Mouse (Mus musculus) adrenal gland, adult 2 months (tissue): ENCODE measurements around the gene Sin3a. TPM values are rescaled to one million over a fixed set of nuclear protein-coding genes. Genes with fewer than 3 reads are reported as not detected.

Source experiments
- DNase-seq: peaks from one replicate; pipeline ENCODE4 v3.0.0; 2021
- polyA plus RNA-seq: library from polyadenylated mRNA; depleted of rRNA; stranded (reverse); fragments of >200 nt; gene quantifications from 2 replicates; pipeline ENCODE4 v1.2.3, GENCODE M21; 2012
- total RNA-seq, 2 experiments: library from RNA; stranded (reverse); gene quantifications; 2 replicates each; pipeline ENCODE4 v1.2.3; 2021

The Sin3a gene
- total and polyA plus RNA-seq, 3 experiments: 46.2 to 101 (median 49.2) TPM

DNA sequence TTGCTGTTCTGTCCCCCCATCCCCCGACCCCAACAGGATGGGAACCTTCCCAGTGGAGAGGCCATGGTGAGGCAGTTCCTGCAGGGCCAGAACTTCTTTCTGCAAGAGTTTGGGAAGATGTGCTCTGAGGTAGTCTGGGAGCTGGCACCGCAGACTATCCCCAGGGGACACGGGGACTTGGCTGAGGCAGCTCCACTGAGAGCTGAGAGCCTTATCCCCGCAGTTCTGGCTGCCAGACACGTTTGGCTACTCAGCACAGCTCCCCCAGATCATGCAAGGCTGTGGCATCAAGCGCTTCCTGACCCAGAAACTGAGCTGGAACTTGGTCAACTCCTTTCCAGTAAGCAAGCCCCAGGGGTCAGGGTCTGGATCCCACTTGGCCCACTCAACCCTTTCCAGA lies 65.4 kb downstream of the Sin3a start:
- peak; percentile 41 for DNase-seq

DNA sequence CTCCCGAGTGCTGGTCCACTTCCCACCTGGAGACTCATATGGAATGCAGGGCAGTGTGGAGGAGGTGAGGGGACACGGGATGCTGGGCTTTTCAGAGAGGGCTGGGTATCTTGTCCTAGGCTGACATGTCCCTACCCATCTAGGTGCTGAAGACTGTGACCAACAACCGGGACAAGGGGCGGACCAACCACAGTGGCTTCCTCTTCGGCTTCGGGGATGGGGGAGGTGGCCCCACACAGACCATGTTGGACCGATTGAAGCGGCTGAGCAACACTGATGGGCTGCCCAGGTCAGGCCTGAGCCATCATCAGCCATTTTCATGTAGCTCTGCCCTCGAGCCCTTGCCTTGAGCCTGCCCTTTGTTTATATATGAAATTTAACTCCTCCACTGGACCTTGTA lies 65.9 kb downstream of the Sin3a start:
- DNase-seq: no peak

DNA sequence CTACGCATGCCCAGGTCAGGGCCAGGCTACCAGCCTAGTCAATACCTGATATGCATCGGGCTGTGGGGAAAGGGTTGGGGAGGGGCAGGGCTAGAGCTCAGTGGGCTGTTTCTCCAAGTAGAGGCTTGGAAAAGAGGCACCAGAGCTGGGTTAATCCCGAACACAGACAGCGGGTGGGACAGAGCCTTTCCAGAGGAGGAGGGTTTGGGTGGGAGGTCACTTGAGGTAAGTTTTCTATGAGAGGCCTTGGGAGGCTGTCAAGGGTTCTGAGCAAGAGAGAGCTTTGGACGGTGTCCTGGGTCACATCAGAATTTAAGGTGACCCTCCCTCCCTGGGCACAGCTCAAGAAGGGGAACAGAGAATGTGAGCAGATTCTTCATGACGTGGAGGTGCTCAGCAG lies 66.7 kb downstream of the Sin3a start:
- DNase-seq: no peak

DNA sequence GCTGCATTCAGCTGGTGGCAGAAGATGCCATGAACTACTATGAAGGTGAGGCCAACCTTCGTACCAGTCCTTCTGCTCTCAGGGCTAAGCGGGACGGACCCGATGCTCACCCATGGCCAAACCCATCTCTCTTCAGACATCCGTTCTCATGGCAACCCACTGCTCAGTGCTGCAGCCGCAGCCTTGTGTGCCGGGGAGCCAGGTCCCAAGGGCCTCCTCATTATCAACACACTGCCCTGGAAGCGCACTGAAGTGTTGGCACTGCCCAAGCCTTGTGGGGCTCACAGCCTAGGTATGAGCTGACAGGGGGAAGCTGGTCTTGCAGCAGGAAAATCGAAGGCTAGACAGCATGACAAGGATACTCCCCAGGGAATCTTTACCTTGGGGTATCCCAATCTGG lies 67.3 kb downstream of the Sin3a start:
- DNase-seq: no peak

DNA sequence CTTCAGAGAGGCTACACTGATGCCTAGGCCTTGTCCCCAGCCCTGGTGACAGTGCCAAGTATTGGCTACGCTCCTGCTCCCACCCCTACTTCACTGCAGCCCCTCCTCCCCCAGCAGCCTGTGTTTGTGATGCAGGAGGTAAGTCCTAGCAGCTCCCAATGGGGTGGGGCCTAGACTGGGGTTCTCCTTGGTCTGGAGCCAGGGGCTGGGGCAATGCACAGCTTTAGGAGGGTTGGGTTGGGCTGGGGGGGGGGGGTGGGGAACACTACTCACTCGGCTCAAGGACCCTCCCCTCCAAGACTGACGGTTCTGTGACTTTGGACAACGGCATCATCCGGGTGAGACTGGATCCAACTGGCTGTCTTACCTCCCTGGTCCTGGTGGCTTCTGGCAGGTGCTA lies 67.7 kb downstream of the Sin3a start:
- no peak for DNase-seq

DNA sequence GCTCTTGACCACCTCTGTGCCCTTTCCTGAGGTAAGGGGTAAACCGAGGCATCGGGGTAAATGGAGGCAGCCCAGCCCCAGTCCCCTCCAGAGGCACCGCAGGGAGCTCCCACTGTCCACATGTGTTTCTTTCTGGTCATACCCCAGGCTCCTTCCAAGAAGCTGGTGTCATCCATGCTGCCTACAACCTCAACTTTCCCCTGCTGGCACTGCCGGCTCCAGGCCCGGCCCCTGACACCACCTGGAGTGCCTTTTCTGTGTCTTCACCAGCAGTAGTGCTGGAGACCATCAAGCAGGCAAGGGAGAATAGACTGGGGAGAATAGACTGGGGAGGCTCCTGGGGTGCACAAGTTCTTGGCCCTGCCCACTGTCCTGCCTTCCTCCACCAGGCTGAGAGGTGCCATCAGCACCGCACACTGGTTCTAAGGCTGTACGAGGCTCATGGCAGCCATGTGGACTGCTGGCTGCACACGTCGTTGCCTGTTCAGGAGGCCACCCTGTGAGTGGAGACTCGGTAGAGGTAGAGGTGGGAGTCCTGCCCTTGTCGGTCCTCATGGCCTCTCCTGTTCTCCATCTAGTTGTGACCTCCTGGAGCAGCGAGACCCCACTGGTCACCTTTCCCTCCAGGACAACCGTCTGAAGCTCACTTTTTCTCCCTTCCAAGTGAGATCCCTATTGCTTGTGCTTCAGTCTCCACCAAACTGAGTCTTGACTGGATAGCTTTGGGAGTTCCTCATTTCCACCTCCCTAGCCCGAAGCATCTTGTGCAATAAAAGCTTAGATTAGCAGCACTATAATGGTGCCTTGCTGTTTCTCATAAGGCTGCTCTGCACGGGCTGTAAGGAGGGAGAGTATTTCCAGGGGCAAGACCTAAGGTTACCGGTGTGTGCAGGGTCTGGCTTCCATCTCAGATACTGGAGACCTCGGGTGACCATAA lies 69.8 kb downstream of the Sin3a start:
- DNase-seq: no peak

DNA sequence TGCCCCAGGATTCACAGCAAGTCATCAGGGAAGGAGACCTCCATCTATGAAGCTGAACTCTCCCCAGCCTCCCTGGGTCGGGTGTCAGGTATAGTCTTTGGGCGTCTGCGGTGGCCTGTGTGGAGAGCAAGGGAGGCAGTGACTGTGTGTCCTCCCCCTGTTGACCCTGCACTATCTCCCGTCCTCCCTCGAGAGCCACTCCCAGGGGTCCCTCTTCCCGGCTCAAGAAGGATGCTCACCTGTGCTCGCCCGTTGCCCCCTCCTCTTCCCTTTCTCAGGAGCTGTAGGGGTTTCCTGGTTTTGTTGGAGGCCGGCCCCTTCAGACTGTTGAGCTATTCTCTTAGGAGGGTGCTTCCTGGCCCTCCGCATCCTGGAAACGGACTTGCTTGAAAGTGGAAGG lies 71.4 kb downstream of the Sin3a start:
- DNase-seq: no peak

DNA sequence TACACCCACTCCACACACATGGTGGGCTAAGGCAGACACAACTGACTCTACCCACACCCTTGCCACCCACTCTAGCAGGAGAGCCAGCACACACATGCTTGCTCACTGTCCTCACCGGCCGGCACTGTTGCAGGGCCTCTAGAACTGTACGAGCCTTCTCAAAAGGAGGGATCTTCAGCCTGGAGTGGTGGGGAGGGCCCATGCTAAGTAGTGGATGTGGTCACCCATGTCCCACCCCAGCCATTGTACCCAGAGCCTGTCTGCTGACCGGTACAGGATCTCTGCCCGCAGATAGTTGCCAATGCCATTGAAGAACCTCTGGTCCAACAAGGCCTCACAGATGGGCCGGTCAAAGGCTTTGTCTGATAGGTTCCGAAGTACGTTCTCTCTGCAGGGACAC lies 73.0 kb downstream of the Sin3a start:
- no peak for DNase-seq

DNA sequence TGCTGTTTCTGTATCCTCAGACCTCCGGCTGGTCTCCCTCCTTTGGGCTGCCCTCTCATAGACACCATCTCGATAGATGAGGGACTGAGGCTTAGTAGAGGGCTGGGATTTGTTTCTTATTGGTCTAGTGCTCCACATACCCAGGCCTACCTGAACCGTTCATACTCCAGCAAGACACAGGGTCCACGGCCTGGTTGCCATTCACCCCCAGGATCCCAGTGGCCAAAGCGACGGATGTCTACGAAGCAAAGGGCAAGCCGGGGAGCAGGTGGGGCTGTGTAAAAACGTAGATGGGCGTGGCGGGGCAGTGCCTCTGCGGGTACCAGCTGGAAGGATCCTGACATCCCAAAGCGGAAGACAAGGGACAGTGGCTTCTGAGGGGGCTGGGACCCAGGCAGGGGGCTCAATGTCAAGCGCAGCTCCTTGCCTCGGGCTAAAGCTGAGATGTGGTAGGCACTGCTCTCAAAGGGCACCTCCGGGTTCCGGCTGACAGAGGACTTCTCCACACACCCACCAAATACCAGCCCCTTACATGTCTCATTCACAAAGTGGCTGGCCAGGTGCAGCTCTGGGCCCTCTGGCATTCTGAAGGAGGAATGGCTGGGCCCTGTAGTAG lies 74.7 kb downstream of the Sin3a start:
- no peak for DNase-seq

DNA sequence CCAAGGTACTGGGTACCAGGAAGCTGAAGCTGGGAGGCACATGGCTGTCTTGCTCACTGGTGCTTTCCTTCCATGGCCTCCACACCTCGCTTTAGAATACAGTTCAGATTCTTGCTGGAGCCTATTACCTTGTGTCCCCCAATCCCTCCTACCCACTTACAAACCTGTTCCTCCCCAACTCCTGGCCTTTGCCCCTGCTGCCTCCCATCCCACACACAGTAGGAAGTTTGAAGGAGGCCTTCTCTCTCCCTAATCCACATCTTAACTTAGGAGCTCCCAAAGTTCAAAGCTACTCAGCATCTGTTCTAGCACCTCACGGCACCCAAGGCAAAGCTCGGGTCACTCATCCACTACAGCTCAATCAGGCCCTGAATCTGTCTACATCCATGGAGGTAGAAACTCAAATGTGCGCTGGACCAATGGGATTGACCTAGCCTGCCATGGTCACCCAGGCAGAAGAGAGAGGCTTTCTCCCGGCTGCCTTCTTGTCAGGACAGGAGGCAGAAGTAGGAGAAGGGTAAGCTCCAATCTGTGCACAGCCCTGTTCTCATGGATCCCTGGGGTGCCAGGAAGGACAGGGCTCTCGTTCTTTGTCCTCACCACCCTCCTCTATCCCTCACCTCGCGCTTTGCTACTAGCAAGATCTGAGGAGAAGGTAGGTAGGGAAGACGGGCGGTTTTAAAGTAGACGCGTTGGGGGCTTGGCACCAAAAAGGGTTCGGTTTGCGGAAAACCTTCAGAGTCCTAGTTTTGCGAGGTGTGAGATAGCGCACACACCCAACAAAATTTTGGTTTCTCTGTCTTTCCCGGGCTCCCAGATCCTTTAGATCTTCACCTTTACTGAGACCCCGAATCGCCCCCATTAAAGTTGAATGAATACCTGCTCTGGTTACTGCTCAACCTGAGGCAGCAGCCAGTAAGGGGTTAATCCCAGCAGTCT lies 75.6 kb downstream of the Sin3a start:
- DNase-seq: peak; percentile 47

DNA sequence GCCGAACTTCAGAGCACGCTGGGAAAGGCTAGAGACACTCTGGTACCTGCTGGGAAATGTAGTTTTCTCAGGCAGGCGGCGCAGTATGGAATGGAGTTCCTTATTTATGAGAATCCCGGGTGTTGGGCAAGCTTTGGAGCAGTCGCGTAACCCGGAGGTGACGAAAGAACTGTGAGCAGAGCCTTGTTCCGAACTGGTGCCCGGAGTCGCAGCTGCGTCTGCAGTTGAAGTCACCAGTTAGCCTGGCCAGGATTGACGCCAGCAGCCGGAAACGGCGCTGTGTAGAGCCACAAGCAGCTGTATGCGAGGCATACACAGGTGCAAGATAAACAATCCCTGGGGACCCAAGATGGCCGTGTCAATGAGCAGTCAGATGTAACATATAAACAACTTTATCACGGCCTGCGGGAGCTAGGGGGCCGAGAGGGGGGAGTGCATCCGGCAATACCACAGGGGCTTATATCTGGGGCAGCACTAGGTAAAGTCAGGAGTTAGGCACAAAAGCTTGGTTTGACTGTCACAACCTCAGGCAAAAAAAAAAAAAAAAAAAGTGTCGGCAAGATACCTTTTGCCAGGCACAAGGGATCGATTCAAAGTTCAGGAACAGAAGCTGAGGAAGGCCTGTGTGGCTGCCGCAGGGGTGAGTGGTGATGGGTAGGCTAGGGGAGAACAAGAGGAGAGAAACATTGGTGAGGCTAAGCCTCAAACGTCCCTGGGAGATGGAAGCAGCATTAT lies 76.5 kb downstream of the Sin3a start, which contains the start of gene Neil1:
TSS of gene Neil1 (minus strand) at position 162 of the 735 bp plus-strand sequence.
- DNase-seq: peak; percentile 92

DNA sequence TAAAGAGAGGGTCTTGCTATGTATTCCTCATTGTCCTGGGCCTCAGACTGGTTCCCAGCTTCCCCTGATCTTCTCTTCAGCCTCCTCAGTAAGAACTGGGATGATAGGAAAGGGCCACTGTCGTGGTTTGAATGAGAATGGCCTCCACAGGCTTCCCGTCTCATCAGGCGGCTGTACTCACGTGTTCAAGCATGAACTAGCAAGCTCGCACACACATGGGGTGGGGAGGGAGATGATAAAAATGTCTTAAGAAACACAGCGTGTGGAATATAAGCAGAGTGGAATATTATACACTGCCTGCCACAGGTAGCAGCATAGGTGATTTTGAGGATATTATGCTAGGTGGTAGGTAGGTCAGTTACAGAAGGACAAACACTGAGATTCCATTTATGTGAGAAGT lies 77.2 kb downstream of the Sin3a start:
- no peak for DNase-seq

DNA sequence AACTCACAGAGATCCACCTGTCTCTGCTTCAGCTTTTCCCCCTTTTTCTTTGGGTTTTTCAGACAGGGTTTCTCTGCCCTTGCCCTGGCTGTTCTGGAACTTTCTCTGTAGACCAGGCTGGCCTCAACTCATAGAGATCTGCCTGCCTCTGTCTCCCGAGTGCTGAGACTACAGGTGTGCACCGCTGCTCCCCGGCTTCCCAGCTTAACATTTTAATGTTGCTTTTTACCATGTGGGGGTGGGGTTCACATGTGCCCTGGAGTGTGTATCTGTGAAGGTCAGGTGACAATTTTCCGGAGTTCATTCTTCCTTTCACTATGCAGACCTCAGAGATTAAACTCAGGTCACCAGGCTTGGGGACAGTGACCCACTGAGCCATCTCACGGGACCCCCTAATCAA lies 78.4 kb downstream of the Sin3a start:
- DNase-seq: no peak

DNA sequence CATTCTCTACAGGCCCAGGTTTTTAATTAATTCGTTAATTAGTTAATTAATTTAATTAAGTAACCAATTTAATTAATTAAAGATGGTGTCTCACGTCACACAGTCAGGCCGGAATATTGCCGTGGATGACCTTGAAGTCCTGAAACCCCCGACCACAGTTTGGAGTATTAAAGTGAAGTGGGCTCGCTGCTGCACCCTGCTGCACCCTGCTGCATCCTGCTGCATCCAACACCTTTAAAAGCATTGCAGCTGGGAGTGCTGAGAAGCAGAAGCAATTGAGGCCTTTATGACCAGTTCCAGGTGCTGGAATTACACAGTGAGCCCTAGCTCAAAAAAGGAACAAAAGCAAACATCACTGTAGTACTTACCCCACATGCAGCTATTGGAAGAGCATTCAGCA lies 80.5 kb downstream of the Sin3a start:
- no peak for DNase-seq

DNA sequence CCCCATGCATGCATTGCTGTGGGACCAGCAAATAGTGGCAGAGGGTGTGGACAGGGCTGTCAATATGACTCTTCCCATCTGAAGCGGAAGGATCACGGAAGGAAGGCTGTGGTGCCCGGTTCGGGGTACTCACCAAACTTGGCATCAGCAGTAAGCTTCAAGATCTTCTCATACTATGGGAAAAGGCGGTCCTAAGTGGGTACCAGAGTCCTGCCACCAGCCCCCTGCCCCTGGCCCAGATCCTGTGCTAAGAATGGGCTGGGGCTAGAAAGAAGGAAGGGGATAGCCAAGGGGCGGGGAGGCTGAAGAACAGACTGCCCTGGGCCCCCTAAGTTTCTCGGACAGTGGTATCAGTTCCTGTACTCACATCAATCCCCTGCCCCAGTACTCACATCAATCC lies 84.5 kb downstream of the Sin3a start:
- no peak for DNase-seq

DNA sequence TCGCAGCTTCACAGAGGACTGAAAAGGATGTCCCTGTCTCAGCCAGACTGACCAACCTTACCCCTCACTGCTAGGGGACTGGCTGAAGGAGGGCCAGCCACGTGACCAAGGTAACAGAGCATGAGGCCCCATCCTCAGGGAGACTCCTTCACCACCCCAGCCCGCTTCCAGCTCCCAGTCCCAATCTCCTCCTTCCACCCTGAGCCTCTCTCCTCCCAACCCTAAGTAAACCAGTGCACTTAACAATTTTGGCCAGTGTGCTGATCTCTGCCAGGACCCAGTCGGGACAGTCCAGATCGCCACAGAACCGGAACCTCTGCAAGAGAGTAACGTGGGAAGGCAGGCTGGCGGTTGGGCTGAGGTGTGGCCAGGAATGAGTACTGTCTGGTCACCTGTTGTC lies 85.0 kb downstream of the Sin3a start:
- no peak for DNase-seq

DNA sequence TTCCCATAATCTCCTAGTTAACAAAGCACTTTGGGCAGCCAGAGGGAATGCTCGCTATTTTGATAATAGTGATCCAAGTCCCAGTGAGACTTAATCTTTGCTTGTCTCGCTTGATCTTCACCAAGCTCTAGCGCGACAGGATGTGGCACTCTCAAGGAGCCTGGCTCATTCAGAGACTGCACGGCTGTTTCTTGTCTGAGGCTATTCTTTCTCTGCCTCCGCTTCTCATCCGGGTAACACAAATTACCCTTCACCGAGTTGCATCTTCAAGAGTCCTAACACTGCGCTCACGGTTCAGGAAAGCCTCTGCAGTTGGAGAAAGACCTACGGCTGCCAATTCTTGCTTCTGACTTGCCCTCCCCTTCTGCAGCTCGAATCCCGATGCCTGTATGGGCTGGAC lies 85.7 kb downstream of the Sin3a start:
- no peak for DNase-seq

DNA sequence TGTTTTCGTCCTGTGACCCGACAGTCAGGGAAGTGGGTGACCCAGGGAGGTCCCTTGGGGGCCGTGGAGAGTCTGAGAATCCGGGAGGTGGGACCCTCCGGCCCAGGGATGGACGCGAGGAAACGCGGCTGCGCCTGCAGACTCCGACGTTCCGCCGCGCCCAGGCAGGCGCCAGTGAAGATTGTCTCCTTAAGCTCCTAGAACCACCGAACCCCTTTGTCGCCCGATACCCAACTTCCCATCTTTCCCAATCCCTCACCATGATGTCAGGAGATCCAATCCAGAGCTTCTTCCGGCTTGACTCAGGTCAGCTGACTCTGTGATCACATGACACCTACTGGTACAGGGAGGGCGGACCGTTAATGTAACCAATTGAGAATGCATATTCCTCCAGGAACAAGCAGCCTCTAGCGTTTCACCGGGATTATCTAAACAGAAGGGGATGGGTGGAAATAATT lies 86.2 kb downstream of the Sin3a start, which contains the start of gene Commd4:
TSS of gene Commd4 (minus strand) at position 319 of the 458 bp plus-strand sequence.
- DNase-seq: peak; percentile 90

DNA sequence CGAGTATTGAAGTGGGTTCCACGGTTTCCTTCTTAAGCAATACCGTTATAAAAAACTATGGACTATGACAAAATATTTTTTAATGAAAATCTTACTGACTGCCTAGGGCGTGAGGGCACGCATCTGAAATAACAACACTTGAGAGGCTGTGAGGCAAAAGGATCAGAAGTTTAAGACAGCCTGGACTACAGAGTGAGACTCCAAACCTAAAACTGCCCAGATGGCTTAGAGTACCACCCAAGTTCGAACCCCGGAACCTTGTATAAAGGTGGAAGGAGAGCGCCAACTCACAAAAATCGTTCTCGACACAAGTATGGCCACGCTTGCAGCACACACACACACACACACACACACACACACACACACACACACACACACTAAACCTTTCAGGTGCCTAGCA lies 86.7 kb downstream of the Sin3a start:
- no peak for DNase-seq

DNA sequence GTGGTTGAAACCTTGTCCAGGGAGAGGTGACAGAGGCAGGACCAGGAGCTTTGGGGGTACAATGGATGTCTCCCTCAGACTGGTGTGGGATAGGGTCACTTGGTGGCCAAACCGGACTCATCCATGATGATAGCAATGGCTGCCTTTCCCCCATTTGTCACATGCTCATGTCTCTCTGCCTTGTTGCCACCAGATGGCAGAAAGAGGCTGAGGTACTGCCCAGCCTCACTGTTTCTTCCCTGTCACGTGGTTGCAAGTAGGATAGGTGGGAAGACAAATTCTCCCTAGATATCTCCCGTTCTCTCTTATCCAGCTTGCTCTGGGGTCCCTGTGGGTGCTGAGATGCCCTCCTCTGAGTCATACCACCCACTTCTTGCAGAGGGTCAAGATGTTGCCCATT lies 90.7 kb downstream of the Sin3a start:
- DNase-seq: no peak

DNA sequence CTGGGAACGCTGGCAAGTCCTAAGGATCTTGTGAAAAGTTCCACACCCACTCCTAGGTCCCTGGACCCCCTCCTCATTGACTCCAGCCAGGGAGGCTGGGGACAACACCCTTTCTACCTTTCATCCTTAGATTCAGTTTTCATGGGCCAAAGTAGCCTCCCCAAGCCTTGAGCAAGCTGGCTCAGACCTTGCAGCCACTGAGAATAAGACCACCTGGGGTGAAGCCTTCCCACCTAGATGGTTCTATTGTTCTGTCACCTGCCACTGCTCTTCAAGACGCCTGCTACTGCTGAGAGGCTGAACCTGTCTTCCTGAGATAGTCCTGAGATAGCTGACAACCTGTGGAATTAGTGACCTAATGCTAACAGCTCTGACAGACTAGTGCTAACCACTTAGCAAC lies 91.3 kb downstream of the Sin3a start:
- DNase-seq: no peak

DNA sequence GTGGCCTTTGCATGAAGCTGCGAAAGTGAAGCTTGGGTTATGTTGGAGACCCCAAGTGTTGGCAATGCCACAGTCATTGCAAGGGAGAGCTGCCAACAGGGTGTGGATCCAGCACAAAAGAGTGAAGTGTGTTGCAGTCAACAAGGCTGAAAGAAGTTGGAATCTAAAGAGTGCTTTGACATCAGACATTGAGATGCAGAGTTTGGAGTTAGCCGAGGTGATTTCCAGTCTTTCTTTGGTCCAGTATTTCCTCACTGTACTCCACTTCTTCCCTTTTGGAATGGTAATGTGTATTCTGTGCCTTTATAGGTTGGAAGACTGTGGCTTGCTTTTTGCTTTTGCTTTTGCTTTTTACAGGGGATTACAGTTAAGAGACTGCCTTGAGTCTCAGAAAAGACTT lies 94.3 kb downstream of the Sin3a start:
- DNase-seq: no peak
